Mouse (Mus musculus): ENCODE measurements around the gene Armc7. TPM values are rescaled to one million over a fixed set of nuclear protein-coding genes. Genes with fewer than 3 reads are reported as not detected.

Gene Armc7
- 10 to 100 TPM; 42.7 to 53.4 TPM for total RNA-seq (2023)

GRCm38 (mm10) chr11:115475025-115475757 is at the start of gene Armc7:
TSS of gene Armc7 (plus strand) at chr11:115475667.

DNA sequence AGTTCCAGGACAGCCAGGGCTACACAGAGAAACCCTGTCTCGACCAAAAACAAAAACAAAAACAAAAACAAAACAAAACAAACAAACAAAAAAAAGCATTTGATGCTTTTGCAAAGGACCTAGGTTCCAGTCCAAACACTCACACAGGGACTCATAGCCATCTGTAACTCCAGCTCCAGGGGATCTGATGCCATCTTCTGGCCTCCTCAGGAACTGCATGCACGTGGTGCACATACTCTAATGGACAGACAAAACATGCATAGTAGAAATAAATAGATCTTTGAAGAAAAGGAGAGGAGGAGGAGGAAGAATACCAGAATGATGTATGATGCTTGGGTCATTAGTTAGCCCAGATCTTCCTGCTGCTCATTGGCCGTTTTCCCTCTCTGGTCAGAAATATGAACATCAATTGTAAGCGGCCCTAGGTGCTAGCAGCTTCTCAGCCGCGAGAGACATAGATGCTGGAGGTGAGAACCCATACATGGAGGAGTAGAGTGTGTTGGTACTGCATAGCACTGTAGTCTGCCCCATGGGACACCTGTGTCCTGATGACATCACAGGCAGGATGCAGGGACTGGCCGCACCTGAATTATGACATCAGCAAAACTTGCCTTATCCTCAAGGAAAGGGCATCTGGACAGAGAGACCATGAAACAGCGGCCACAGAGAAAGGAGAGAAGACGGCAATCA is 35.4 kb upstream of the Armc7 start, which contains the start of gene Trim80:
Gene Trim80, plus strand, starts transcription at position 640 of the 690 bp plus-strand sequence.

GRCm38 (mm10) chr11:115462243-115462891 is 13.1 kb upstream of the Armc7 start, which contains the start of gene Slc16a5:
TSS of gene Slc16a5 (plus strand) at chr11:115462474.

GRCm38 (mm10) chr11:115491356-115492083 is 16.1 kb downstream of the Armc7 start, which contains the start of gene Nt5c:
TSS of gene Nt5c (minus strand) at chr11:115491862.

GRCm38 (mm10) chr11:115514238-115514663 is 38.8 kb downstream of the Armc7 start, which contains the start of gene Jpt1:
TSS of gene Jpt1 (minus strand) at chr11:115514387.

GRCm38 (mm10) chr11:115536038-115536681 is 60.7 kb downstream of the Armc7 start, which contains the start of gene Sumo2:
TSS of gene Sumo2 (minus strand) at chr11:115536276.

Other genes with a start within 250 kb of the Armc7 start
- not detected for gene Grin2c, start 208.4 kb upstream of the Armc7 start, total RNA-seq (2023)
- gene Fdxr, start 198.6 kb upstream of the Armc7 start, total RNA-seq (2023) = 1 to 10 TPM; 7.5 to 9.2 TPM
- 1 to 10 TPM; 2.1 to 2.7 TPM for gene Fads6, start 178.0 kb upstream of the Armc7 start, total RNA-seq (2023)
- not detected for gene Otop2, start 168.5 kb upstream of the Armc7 start, total RNA-seq (2023)
- not detected for gene Ush1g, start 153.6 kb upstream of the Armc7 start, total RNA-seq (2023)
- gene Otop3, start 140.9 kb upstream of the Armc7 start, total RNA-seq (2023) = not detected
- under 1 TPM; 0.18 to 0.49 TPM for gene Hid1, start 107.9 kb upstream of the Armc7 start, total RNA-seq (2023)
- under 1 TPM; 0.38 to 0.64 TPM for gene Cdr2l, start 93.8 kb upstream of the Armc7 start, total RNA-seq (2023)
- gene Mrpl58, start 71.9 kb upstream of the Armc7 start, total RNA-seq (2023) = 10 to 100 TPM; 34.2 to 41.2 TPM
- 100 to 1,000 TPM; 211 to 231 TPM for gene Atp5h, start 55.7 kb upstream of the Armc7 start, total RNA-seq (2023)
- gene Kctd2, start 55.5 kb upstream of the Armc7 start, total RNA-seq (2023) = 10 to 100 TPM; 18.7 to 19.1 TPM
- not detected for gene Trim80, start 35.1 kb upstream of the Armc7 start, total RNA-seq (2023)
- not detected for gene Slc16a5, start 13.2 kb upstream of the Armc7 start, total RNA-seq (2023)
- gene Nt5c, start 16.2 kb downstream of the Armc7 start, total RNA-seq (2023) = 10 to 100 TPM; 48.4 to 49.1 TPM
- gene Jpt1, start 38.7 kb downstream of the Armc7 start, total RNA-seq (2023) = 100 to 1,000 TPM; 148 to 154 TPM
- 100 to 1,000 TPM; 171 to 188 TPM for gene Sumo2, start 60.6 kb downstream of the Armc7 start, total RNA-seq (2023)
- 10 to 100 TPM; 45.5 to 50.1 TPM for gene Nup85, start 88.8 kb downstream of the Armc7 start, total RNA-seq (2023)
- gene Mrps7, start 128.3 kb downstream of the Armc7 start, total RNA-seq (2023) = 10 to 100 TPM; 11.0 to 19.1 TPM
- gene Gga3, start 128.4 kb downstream of the Armc7 start, total RNA-seq (2023) = 10 to 100 TPM; 45.3 to 59.9 TPM
- gene Mif4gd, start 137.3 kb downstream of the Armc7 start, total RNA-seq (2023) = 10 to 100 TPM; 20.5 to 21.7 TPM
- gene Slc25a19, start 152.6 kb downstream of the Armc7 start, total RNA-seq (2023) = 10 to 100 TPM in 1 of 2 experiments, 1 to 10 TPM in 1; 10.0 to 11.4 TPM
- gene Grb2, start 232.9 kb downstream of the Armc7 start, total RNA-seq (2023) = 100 to 1,000 TPM; 206 to 211 TPM